Mouse (Mus musculus): ENCODE measurements around the gene F3.

DNA sequence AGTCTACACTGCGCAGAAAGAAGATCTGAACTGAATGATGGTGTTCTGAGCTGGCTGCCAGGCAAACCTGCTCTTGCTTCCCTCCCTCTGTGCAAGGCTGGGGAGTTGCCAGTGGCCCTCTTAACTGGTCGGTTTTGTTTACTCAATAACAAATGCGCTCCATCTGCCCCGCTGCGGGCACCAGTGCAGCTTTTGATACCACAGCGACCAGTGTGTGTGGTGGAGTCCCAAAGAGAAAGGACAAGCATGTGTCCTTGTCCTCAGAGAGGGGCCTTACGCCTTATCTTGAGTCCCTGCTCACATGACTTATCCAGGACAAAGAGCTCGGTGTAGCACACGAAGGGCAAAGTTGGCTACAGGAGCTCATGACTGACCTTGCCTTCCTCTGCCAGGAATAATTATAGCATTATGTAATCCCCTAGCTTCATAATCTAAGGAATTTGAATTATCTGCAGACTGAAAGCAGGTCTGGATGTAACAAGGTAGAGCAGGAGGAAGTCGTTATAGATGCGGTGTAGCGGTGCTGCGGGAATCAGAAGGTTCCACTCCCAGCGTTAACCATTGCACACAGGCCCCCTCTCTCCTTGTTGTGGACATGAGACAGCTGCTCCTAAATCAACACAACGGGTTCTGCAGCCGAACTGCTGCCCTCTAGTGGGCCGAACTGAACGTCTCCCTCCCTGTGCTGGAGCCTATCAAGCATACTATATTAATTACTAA lies 12.8 kb downstream of the F3 start:
- no peak for TF ChIP-seq GATA1 (IDR thresholded peaks at IDR 0.05; ENCODE audit: borderline replicate concordance, low read length)
- TF ChIP-seq FLI1 (IDR thresholded peaks at IDR 0.05; ENCODE audit: low read length): no peak
